In the genomic region with DNA sequence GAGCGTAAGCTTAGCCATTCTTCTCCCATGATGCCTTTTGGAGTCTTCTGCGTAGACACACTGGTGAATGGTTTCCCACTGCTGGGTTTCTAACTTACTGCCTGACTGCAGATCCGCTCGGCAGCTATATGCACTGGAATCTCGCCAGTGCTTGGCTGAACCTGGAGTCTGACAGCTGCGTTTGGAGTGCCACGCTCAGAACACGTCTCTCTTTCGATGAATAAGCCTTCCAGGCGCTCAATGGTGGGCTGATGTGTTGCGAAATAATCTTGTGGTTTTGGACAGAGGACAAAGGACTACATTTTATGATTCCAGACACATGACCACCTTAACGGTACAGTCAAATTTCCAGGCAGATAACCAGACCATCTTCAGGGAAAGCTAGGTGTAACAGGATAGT, we compare ENCODE assay signal across 15 mouse cellular contexts. TPM values are rescaled to one million over a fixed set of nuclear protein-coding genes. Genes with fewer than 3 reads are reported as not detected.
DNase-seq lines count a peak whose midpoint lies in the region; ATAC-seq and TF ChIP-seq lines count a peak whose summit lies in the region.
"Had no signal": no experiment of that assay in that cellular context is flagged by ENCODE, and none has a peak within 500 bp of the region (broad histone marks: within the 10 kb centered on the region; RNA-seq: fewer than 3 reads in every experiment).

No protein-coding gene starts in this region.

- no peak overlapping the region for H3K27ac ChIP-seq in forebrain, embryonic 13.5 days
- no peak overlapping the region for H3K27ac ChIP-seq in forebrain, embryonic 11.5 days (ENCODE audit: low read depth, low read length)
- H3K27ac ChIP-seq in forebrain, embryonic 16.5 days (ENCODE audit: low read length): no peak overlapping the region
- no peak overlapping the region for H3K27ac ChIP-seq in kidney, adult 2 months (ENCODE audit: insufficient read depth, low read depth, low read length)
- H3K27ac ChIP-seq: neural tube, embryonic 12.5 days had no signal

- H3K4me3 ChIP-seq in forebrain, embryonic 13.5 days: no peak overlapping the region
- H3K4me3 ChIP-seq in forebrain, embryonic 11.5 days (ENCODE audit: low read depth, low read length): no peak overlapping the region
- H3K4me3 ChIP-seq in forebrain, embryonic 16.5 days (replicated peaks; ENCODE audit: low read length): no peak overlapping the region
- no peak overlapping the region for H3K4me3 ChIP-seq in myocyte
- no peak overlapping the region for H3K4me3 ChIP-seq in kidney, adult 2 months (ENCODE audit: insufficient read depth, low read depth, low read length)
- H3K4me3 ChIP-seq: erythroblast, embryonic 14.5 days; neural tube, embryonic 12.5 days had no signal

- no peaks in the 10 kb centered on the region for H3K36me3 ChIP-seq in forebrain, embryonic 13.5 days (ENCODE audit: poor library complexity, severe bottlenecking)
- no peaks in the 10 kb centered on the region for H3K36me3 ChIP-seq in forebrain, embryonic 11.5 days (ENCODE audit: control insufficient read depth, insufficient read depth, low read length)
- H3K36me3 ChIP-seq in forebrain, embryonic 16.5 days (ENCODE audit: control insufficient read depth, insufficient read depth): no peaks in the 10 kb centered on the region
- no peaks in the 10 kb centered on the region for H3K36me3 ChIP-seq in myocyte (ENCODE audit: control insufficient read depth, insufficient read depth)
- no peaks in the 10 kb centered on the region for H3K36me3 ChIP-seq in kidney, adult 2 months (ENCODE audit: control insufficient read depth, insufficient read depth, low read length)
- H3K36me3 ChIP-seq: neural tube, embryonic 12.5 days had no signal

- ATAC-seq in forebrain, embryonic 13.5 days: peak; percentile 33; the same call in 1 of the 2 replicates
- no peak for ATAC-seq in forebrain, embryonic 11.5 days (replicated peaks; ENCODE audit: low FRiP score)
- ATAC-seq in forebrain, embryonic 16.5 days: peak; percentile 81
- ATAC-seq: activated CD4-positive, CD25-positive, alpha-beta regulatory T cell, adult 4 months; CD4-positive, CD25-positive, alpha-beta regulatory T cell, adult 4 months had no signal

- no peaks in the 10 kb centered on the region for H3K79me2 ChIP-seq in myocyte (ENCODE audit: control insufficient read depth, insufficient read depth)

- no peaks in the 10 kb centered on the region for H3K9me3 ChIP-seq in forebrain, embryonic 13.5 days (replicated peaks)
- no peaks in the 10 kb centered on the region for H3K9me3 ChIP-seq in forebrain, embryonic 11.5 days (ENCODE audit: control insufficient read depth, low read length)
- H3K9me3 ChIP-seq in forebrain, embryonic 16.5 days (ENCODE audit: control insufficient read depth, low read length): no peaks in the 10 kb centered on the region
- H3K9me3 ChIP-seq: neural tube, embryonic 12.5 days had no signal

- H3K27me3 ChIP-seq in forebrain, embryonic 13.5 days: no peaks in the 10 kb centered on the region
- H3K27me3 ChIP-seq in forebrain, embryonic 11.5 days (ENCODE audit: control insufficient read depth, insufficient read depth, low read length): no peaks in the 10 kb centered on the region
- H3K27me3 ChIP-seq in forebrain, embryonic 16.5 days (replicated peaks; ENCODE audit: control insufficient read depth, insufficient read depth, low read length): no peaks in the 10 kb centered on the region
- H3K27me3 ChIP-seq in myocyte (ENCODE audit: control insufficient read depth, insufficient read depth, insufficient read length): no peaks in the 10 kb centered on the region
- H3K27me3 ChIP-seq in kidney, adult 2 months (replicated peaks; ENCODE audit: control insufficient read depth, insufficient read depth, low read length): no peaks in the 10 kb centered on the region
- H3K27me3 ChIP-seq: neural tube, embryonic 12.5 days had no signal

- H3K9ac ChIP-seq in forebrain, embryonic 13.5 days: no peak overlapping the region
- H3K9ac ChIP-seq in forebrain, embryonic 11.5 days (ENCODE audit: low read length): no peak overlapping the region
- H3K9ac ChIP-seq in forebrain, embryonic 16.5 days (replicated peaks; ENCODE audit: low read depth, low read length): no peak overlapping the region
- H3K9ac ChIP-seq: neural tube, embryonic 12.5 days had no signal

- H3ac ChIP-seq in myocyte (ENCODE audit: control insufficient read depth, insufficient read length): no peak overlapping the region

- TF ChIP-seq CTCF in kidney, adult 2 months (conservative IDR thresholded peaks at IDR 0.05; ENCODE audit: insufficient read depth, insufficient read length, low read depth, low read length): no peak

- TF ChIP-seq POLR2A in myocyte (IDR thresholded peaks at IDR 0.05; ENCODE audit: insufficient read length, low read depth): no peak
- TF ChIP-seq POLR2A in kidney, adult 2 months (IDR thresholded peaks at IDR 0.05; ENCODE audit: low read depth, low read length): no peak

- WGBS in forebrain, embryonic 13.5 days: 76% methylated on average over 12 of the region's 12 CpGs
- 86% methylated on average over 12 of the region's 12 CpGs for WGBS in forebrain, embryonic 11.5 days
- WGBS in forebrain, embryonic 16.5 days: 48% methylated on average over 12 of the region's 12 CpGs
- WGBS in kidney, adult 2 months: 72% methylated on average over 12 of the region's 12 CpGs

- no peaks in the 10 kb centered on the region for H3K4me1 ChIP-seq in forebrain, embryonic 13.5 days
- H3K4me1 ChIP-seq in forebrain, embryonic 11.5 days (replicated peaks; ENCODE audit: control insufficient read depth, insufficient read depth, low read length): no peaks in the 10 kb centered on the region
- peaks cover 6% of the 10 kb centered on the region for H3K4me1 ChIP-seq in forebrain, embryonic 16.5 days (replicated peaks; ENCODE audit: control insufficient read depth, insufficient read depth, low read length)
- H3K4me1 ChIP-seq in kidney, adult 2 months (ENCODE audit: control insufficient read depth, insufficient read depth, low read length): no peaks in the 10 kb centered on the region
- H3K4me1 ChIP-seq: neural tube, embryonic 12.5 days had no signal

- no peak for DNase-seq in forebrain, embryonic 11.5 days (ENCODE audit: low spot score)
- DNase-seq in left cerebral cortex, adult 18-20 months (ENCODE audit: low spot score in 2 of 2): peak; percentile 34 to 38
- no peak for DNase-seq in left cerebral cortex, adult 11 months (ENCODE audit: low spot score)
- DNase-seq in kidney, adult 2 months: no peak
- DNase-seq in cerebellum, adult 8-10 months: no peak
- DNase-seq: cerebellum, adult 11 months had no signal

- H3K4me2 ChIP-seq in forebrain, embryonic 13.5 days: no peak overlapping the region
- no peak overlapping the region for H3K4me2 ChIP-seq in forebrain, embryonic 11.5 days (ENCODE audit: low read depth, low read length, severe bottlenecking)
- H3K4me2 ChIP-seq in forebrain, embryonic 16.5 days (ENCODE audit: low read length): peak overlapping the region; percentile 16; the same call in 1 of the 2 replicates
- peak overlapping the region; percentile 68 for H3K4me2 ChIP-seq in myocyte (ENCODE audit: low read depth)
- H3K4me2 ChIP-seq: neural tube, embryonic 12.5 days had no signal

TF ChIP-seq in myocyte, 11 proteins besides CTCF, POLR2A, EP300 and RAD21:
- TF ChIP-seq CEBPB (IDR thresholded peaks at IDR 0.05; ENCODE audit: insufficient read depth, poor library complexity, severe bottlenecking): peak; percentile 99
- TF ChIP-seq TCF3 (IDR thresholded peaks at IDR 0.05; ENCODE audit: insufficient read length, low read depth): peak; percentile 5
- no peak for TF ChIP-seq REST (IDR thresholded peaks at IDR 0.05; ENCODE audit: insufficient read depth, insufficient read length)
- TF ChIP-seq SRF (IDR thresholded peaks at IDR 0.05; ENCODE audit: control insufficient read depth, insufficient read length, low read depth): no peak
- TF ChIP-seq USF1 (IDR thresholded peaks at IDR 0.05; ENCODE audit: low read depth): no peak
- no peak for TF ChIP-seq MAX (IDR thresholded peaks at IDR 0.05; ENCODE audit: low read depth)
- peak; percentile 63 for TF ChIP-seq TCF12 (IDR thresholded peaks at IDR 0.05; ENCODE audit: insufficient read depth, poor library complexity, severe bottlenecking)
- peak in 2 of 3 experiments; percentile 89 to 91 for TF ChIP-seq MYOD1 (IDR thresholded peaks at IDR 0.05; ENCODE audit: control insufficient read depth in 1 of 3, insufficient read length in 2 of 3, low read depth in 2 of 3)
- TF ChIP-seq POLR2AphosphoS2 (IDR thresholded peaks at IDR 0.05; ENCODE audit: insufficient read length, low read depth): no peak
- no peak for TF ChIP-seq E2F4 (IDR thresholded peaks at IDR 0.05; ENCODE audit: insufficient read depth)
- peak; percentile 43 to 90 (median 55) for TF ChIP-seq MYOG (IDR thresholded peaks at IDR 0.05; ENCODE audit: control insufficient read depth in 1 of 3, insufficient read depth in 1 of 3, insufficient read length in 2 of 3, low read depth in 2 of 3)

RNA-seq across cellular contexts. Expression of a gene that starts 30.1 kb away (rescaled TPM):
- 0.75 and 0.89 TPM in 2 replicates for polyA plus RNA-seq in forebrain, embryonic 13.5 days (2015; fragmentation: Nextera tagmentation; extraction: Ambion mirVana)
- polyA plus RNA-seq in forebrain, embryonic 11.5 days (2014; fragmentation: Nextera tagmentation; extraction: Ambion mirVana): 2.0 and 2.1 TPM in 2 replicates
- total RNA-seq in left cerebral cortex, adult 18-20 months (2021): 1 to 10 TPM; 1.4 TPM
- polyA plus RNA-seq in forebrain, embryonic 16.5 days (2015; fragmentation: Nextera tagmentation; extraction: Ambion mirVana): 0.60 and 0.73 TPM in 2 replicates
- polyA plus RNA-seq in myocyte (2012; fragmentation: generic; extraction: Trizol): 1.7 TPM
- 6.9 and 10.0 TPM in 2 replicates for polyA plus RNA-seq in kidney, adult 2 months (2012; rRNA removed)
- polyA plus RNA-seq: activated CD4-positive, CD25-positive, alpha-beta regulatory T cell, adult 4 months; CD4-positive, CD25-positive, alpha-beta regulatory T cell, adult 4 months; erythroblast, embryonic 14.5 days had no signal

RNA-seq across cellular contexts. Expression of a gene that starts 37.1 kb away (rescaled TPM):
- polyA plus RNA-seq in forebrain, embryonic 13.5 days (2015; fragmentation: Nextera tagmentation; extraction: Ambion mirVana): not detected in 2 replicates
- polyA plus RNA-seq in forebrain, embryonic 11.5 days (2014; fragmentation: Nextera tagmentation; extraction: Ambion mirVana): not detected in 2 replicates
- total RNA-seq in left cerebral cortex, adult 18-20 months (2021): under 1 TPM in 1 of 2 experiments, not detected in 1; 0.37 TPM
- polyA plus RNA-seq in forebrain, embryonic 16.5 days (2015; fragmentation: Nextera tagmentation; extraction: Ambion mirVana): 0.16 TPM in 1 of 2 replicates, not detected in the other
- polyA plus RNA-seq in myocyte (2012; fragmentation: generic; extraction: Trizol): not detected
- not detected in 2 replicates for polyA plus RNA-seq in kidney, adult 2 months (2012; rRNA removed)
- polyA plus RNA-seq: erythroblast, embryonic 14.5 days; intestine, embryonic 14.5 days; neural tube, embryonic 12.5 days had no signal

RNA-seq across cellular contexts. Expression of a gene that starts 53.4 kb away (rescaled TPM):
- 0.64 and 1.7 TPM in 2 replicates for polyA plus RNA-seq in forebrain, embryonic 13.5 days (2015; fragmentation: Nextera tagmentation; extraction: Ambion mirVana)
- 1.8 and 2.1 TPM in 2 replicates for polyA plus RNA-seq in forebrain, embryonic 11.5 days (2014; fragmentation: Nextera tagmentation; extraction: Ambion mirVana)
- total RNA-seq in left cerebral cortex, adult 18-20 months (2021): under 1 TPM in 1 of 2 experiments, not detected in 1; 0.21 TPM
- polyA plus RNA-seq in forebrain, embryonic 16.5 days (2015; fragmentation: Nextera tagmentation; extraction: Ambion mirVana): 0.84 and 1.2 TPM in 2 replicates
- not detected for polyA plus RNA-seq in myocyte (2012; fragmentation: generic; extraction: Trizol)
- 16.4 and 16.6 TPM in 2 replicates for polyA plus RNA-seq in kidney, adult 2 months (2012; rRNA removed)
- total RNA-seq: layer of hippocampus, postnatal 36 days had no signal
- polyA plus RNA-seq: activated CD4-positive, CD25-positive, alpha-beta regulatory T cell, adult 4 months; CD4-positive, CD25-positive, alpha-beta regulatory T cell, adult 4 months had no signal

Comparison
In these comparisons a context has a peak if more than half of its experiments do, and no peak if none do; other contexts are left out.
1. H3K4me2 ChIP-seq: peak in forebrain, embryonic 16.5 days (single experiment) and myocyte (single experiment); none in forebrain, embryonic 13.5 days (single experiment) and forebrain, embryonic 11.5 days (single experiment).
2. DNase-seq: peak in left cerebral cortex, adult 18-20 months (2 of 2); none in forebrain, embryonic 11.5 days (single experiment), left cerebral cortex, adult 11 months (single experiment), kidney, adult 2 months (single experiment) and cerebellum, adult 8-10 months (single experiment).